Mouse (Mus musculus): Measurements from ENCODE around the gene Tbc1d10b. TPM values are rescaled to one million over a fixed set of nuclear protein-coding genes. Genes with fewer than 3 reads are reported as not detected.
"Not testable (repeated sequence)": the region's sequence is repeated elsewhere in the genome, so short reads cannot be mapped to it uniquely, and the experiment has no call there.

The Tbc1d10b gene
- total RNA-seq, 2 experiments from 2014 or later: 32.8 to 34.1 TPM

GRCm38 (mm10) chr7:127207374-127208294, 634 bp downstream of the Tbc1d10b start:
- DNase-seq: no peak

DNA sequence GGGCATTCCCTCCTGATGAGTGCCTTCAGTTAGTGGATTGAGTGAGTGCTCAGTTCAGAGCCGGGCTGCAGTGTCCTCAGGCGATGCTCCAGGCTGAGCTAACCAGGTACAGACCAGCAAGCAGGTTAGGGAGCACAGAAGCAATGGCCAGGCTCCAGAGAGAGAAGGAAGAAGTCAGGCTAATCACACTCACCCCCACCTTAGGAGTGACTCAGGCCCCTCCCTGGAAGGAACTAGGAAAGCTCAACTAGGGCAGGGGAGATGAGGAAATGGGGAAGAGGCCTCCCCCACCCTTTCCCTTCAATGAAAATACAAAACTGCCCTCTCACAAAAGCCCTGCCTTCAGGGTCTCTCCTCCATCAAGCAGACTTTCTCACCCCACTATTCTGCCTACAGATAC, 1.7 kb downstream of the Tbc1d10b start:
- no peak for DNase-seq

- DNase-seq: no peak
These were observed 11.8 kb downstream of the Tbc1d10b start for GRCm38 (mm10) chr7:127196484-127196883.

GRCm38 (mm10) chr7:127195544-127196295, 12.5 kb downstream of the Tbc1d10b start, which contains the start of gene Cd2bp2:
Gene Cd2bp2, minus strand, starts transcription at chr7:127196050.
- DNase-seq: peak; percentile 93

DNA sequence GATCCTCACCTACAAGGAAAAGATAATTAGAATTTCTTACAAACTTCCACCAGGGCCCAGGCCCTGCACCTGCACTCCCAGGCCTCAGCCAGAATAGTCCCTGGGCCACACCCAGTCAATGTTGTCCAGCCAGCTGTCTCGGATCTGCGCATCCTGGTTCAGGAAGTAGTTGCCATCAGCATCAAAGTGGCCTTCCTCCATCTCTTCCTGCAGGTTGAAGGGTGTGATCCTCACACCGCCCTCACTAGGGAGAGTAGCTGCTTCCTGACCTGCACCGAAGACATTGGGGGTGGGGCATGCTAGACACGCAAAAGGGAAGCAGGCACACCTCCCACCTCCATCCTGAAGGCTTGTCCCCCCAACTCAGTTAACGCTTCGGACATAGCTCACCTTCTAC, 13.6 kb downstream of the Tbc1d10b start:
- DNase-seq: no peak

GRCm38 (mm10) chr7:127194011-127194632, 14.1 kb downstream of the Tbc1d10b start:
- no peak for DNase-seq

GRCm38 (mm10) chr7:127192989-127193388, 15.3 kb downstream of the Tbc1d10b start:
- no peak for DNase-seq

- DNase-seq: no peak
These were observed 17.6 kb downstream of the Tbc1d10b start for GRCm38 (mm10) chr7:127190672-127191071.

- no peak for DNase-seq
These were observed 19.7 kb downstream of the Tbc1d10b start for GRCm38 (mm10) chr7:127188305-127189276.

- DNase-seq: no peak
These were observed 20.9 kb downstream of the Tbc1d10b start for GRCm38 (mm10) chr7:127187351-127187750.

DNA sequence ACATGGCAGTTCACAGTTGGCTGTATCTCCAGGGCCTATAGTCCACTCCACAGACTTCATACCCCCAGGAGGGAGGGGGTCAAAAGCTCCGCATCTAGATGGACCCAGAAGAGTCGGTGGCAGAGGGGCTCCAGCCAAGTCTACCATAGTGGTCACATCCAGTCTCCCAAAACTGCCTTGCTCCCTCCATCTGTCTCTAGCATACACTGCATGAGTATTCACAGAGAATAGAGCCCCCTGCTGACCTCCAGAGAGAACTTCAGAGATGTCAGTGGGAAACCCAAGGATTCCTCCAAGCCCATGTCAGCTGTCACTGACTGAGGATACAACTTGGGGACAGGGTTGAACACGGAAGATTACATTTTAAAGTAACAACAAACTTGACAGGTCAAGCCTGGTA, 22.7 kb downstream of the Tbc1d10b start:
- peak; percentile 9 for DNase-seq

DNA sequence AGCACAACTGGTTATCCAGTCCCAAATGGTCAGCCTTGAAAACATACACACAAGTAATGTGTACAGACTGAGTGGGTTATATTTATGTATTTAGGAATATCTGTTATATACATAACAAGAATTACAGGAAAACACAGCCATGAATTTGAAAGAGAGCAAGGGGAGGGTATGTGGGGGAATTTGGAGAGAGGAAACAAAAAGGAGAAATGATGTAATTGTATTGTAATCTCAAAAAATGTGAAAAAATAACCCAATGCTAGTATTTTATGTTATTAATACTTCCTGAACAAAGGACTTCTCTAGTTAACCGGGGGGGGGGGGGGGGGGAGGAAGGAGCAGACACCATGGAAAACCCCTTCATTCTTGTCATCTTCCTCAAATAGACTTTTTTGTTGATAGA, 23.5 kb downstream of the Tbc1d10b start:
- no peak for DNase-seq

DNA sequence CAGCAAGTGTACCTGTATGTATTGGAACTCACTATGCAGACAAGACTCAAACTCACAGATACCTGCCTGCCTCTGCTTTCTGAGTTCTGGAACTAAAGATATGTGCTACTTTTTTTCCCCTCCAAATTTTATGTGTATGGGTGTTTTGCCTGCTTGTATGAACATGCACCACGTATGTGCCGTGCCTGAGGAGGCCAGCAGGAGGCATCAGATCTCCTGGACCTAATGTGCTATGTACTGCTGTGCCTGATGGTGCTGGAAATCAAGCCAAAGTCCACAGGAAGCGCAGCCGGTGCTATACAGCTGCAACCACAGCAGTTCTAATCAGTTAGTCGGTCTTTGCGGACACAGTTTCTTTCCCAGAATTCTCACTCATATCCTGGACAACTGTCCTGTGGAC, 24.4 kb downstream of the Tbc1d10b start:
- no peak for DNase-seq

- DNase-seq: no peak
These were observed 24.9 kb downstream of the Tbc1d10b start for GRCm38 (mm10) chr7:127183345-127183744.

GRCm38 (mm10) chr7:127181724-127182123, 26.5 kb downstream of the Tbc1d10b start:
- DNase-seq: not testable (repeated sequence)

- no peak for DNase-seq
These were observed 27.5 kb downstream of the Tbc1d10b start for GRCm38 (mm10) chr7:127180783-127181182.

DNA sequence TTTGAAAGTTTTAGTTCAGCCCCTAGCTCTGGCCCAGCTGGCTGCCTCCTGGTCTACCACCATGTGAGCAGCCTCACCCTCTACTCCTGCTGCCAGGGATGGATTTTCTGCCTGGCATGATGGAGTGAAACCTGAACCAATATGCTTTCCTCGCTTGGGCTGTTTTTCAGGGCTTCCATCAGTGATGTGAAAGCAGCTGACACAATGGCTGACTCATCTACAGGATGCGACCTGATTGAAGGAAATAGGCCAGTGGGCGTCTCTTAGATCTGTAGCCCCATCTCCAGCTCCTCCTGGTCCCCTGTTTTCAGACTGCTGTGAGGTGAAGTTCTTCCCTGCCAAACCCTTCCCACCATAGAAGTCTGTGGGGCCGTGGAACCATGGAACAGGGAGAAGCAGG, 31.3 kb downstream of the Tbc1d10b start:
- DNase-seq: no peak

DNA sequence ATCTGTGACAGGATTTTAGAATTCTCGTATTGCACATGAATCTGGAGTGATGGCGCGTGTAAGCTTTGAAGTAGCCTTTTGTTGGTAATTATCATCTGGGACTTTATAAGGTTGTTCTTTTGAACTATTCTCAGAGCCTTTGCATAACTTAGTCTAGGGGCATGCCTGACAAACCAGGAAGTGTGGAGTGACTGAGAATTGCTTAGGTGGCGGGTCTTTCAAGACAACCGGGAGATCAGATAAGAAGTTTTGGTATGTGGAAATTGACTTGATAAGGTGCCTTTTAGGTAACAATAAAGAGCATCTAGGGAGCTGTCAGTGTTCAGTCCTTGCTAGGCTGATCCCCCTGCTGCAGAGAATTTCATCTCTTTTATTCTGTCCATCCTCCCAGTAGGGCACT, 41.8 kb downstream of the Tbc1d10b start:
- DNase-seq: no peak

- no peak for DNase-seq
These were observed 42.4 kb downstream of the Tbc1d10b start for GRCm38 (mm10) chr7:127165607-127166493.

- DNase-seq: no peak
These were observed 44.3 kb downstream of the Tbc1d10b start for GRCm38 (mm10) chr7:127164002-127164401.

All from gastrocnemius, postnatal 25 days (tissue).